Mouse (Mus musculus) olfactory bulb, adult 2 months (tissue): Measurements from ENCODE around the gene Lims1.

Experiments
- CTCF ChIP-seq: fragments of 200-500 bp; IDR thresholded peaks from 2 replicates; pipeline ENCODE4 v1.5.1; 2012; ENCODE audit warnings: low read depth, mild to moderate bottlenecking, low read length, moderate library complexity; ENCODE audit not compliant: insufficient read depth
- POLR2A ChIP-seq: fragments of 200-500 bp; IDR thresholded peaks from 2 replicates; pipeline ENCODE4 v1.6.1; 2012; ENCODE audit warnings: mild to moderate bottlenecking, low read depth, low read length, moderate library complexity; ENCODE audit not compliant: insufficient read depth

- TF ChIP-seq CTCF (no peak), POLR2A (no peak)
Measured at GRCm38 (mm10) chr10:58395723-58396122, 72.5 kb downstream of the Lims1 start.
